Mouse (Mus musculus) E14TG2a.4 (cell line): ENCODE measurements around the gene Nol4l.

ENCODE experiments used
- CTCF ChIP-seq: conservative IDR thresholded peaks from 2 replicates; pipeline ENCODE4 v1.5.1; 2014; ENCODE audit warnings: low read length
- POU5F1 ChIP-seq: IDR thresholded peaks from 2 replicates; pipeline ENCODE4 v1.6.1; 2014; ENCODE audit warnings: low read length, borderline replicate concordance

GRCm38 (mm10) chr2:153493393-153493731 lies 36.4 kb downstream of the Nol4l start:
- TF ChIP-seq CTCF (no peak), POU5F1 (no peak)
